Mouse (Mus musculus) myocyte (in vitro differentiated cells): ENCODE results near the gene Gm43738.

Experiments
- CEBPB ChIP-seq: IDR thresholded peaks from 2 replicates; pipeline ENCODE4 v1.6.1; 2011; ENCODE audit warnings: mild to moderate bottlenecking, moderate library complexity; ENCODE audit not compliant: poor library complexity, insufficient read depth, severe bottlenecking
- E2F4 ChIP-seq: IDR thresholded peaks from one replicate; pipeline ENCODE4 v1.6.1; 2011; ENCODE audit warnings: mild to moderate bottlenecking, control low read depth, moderate library complexity; ENCODE audit not compliant: insufficient read depth
- MAX ChIP-seq: IDR thresholded peaks from one replicate; pipeline ENCODE4 v1.6.1; 2011; ENCODE audit warnings: low read depth, mild to moderate bottlenecking, control low read depth
- MYOG ChIP-seq, 3 experiments: IDR thresholded peaks; one replicate each; pipeline ENCODE4 v1.6.1; 2011; ENCODE audit warnings: control low read depth in 2 of 3, low read depth in 2 of 3, mild to moderate bottlenecking in 2 of 3; ENCODE audit not compliant: insufficient read length in 2 of 3, control insufficient read depth in 1 of 3, insufficient read depth in 1 of 3
- POLR2A ChIP-seq: IDR thresholded peaks from one replicate; pipeline ENCODE4 v1.6.1; 2011; ENCODE audit warnings: low read depth, mild to moderate bottlenecking, control low read depth, moderate library complexity; ENCODE audit not compliant: insufficient read length
- POLR2AphosphoS2 ChIP-seq: IDR thresholded peaks from one replicate; pipeline ENCODE4 v1.6.1; 2011; ENCODE audit warnings: low read depth, control low read depth; ENCODE audit not compliant: insufficient read length
- TCF12 ChIP-seq: IDR thresholded peaks from one replicate; pipeline ENCODE4 v1.6.1; 2011; ENCODE audit warnings: mild to moderate bottlenecking, control low read depth; ENCODE audit not compliant: poor library complexity, insufficient read depth, severe bottlenecking
- USF1 ChIP-seq: IDR thresholded peaks from one replicate; pipeline ENCODE4 v1.6.1; 2011; ENCODE audit warnings: low read depth, mild to moderate bottlenecking, control low read depth, moderate library complexity

GRCm38 (mm10) chr3:89092509-89093090 is 8.3 kb downstream of the Gm43738 start:
- TF ChIP-seq MAX = no peak
- TF ChIP-seq POLR2A = no peak
- TF ChIP-seq USF1 = no peak
- TF ChIP-seq TCF12 = no peak
- TF ChIP-seq MYOG (IDR thresholded peaks at IDR 0.05; ENCODE audit: control insufficient read depth in 1 of 3, insufficient read depth in 1 of 3, insufficient read length in 2 of 3, low read depth in 2 of 3) = no peak
- TF ChIP-seq E2F4 = no peak
- TF ChIP-seq POLR2AphosphoS2 = no peak
- no peak for TF ChIP-seq CEBPB
